Comparison of ENCODE assay signal across 1 mouse cellular context in the genomic region with DNA sequence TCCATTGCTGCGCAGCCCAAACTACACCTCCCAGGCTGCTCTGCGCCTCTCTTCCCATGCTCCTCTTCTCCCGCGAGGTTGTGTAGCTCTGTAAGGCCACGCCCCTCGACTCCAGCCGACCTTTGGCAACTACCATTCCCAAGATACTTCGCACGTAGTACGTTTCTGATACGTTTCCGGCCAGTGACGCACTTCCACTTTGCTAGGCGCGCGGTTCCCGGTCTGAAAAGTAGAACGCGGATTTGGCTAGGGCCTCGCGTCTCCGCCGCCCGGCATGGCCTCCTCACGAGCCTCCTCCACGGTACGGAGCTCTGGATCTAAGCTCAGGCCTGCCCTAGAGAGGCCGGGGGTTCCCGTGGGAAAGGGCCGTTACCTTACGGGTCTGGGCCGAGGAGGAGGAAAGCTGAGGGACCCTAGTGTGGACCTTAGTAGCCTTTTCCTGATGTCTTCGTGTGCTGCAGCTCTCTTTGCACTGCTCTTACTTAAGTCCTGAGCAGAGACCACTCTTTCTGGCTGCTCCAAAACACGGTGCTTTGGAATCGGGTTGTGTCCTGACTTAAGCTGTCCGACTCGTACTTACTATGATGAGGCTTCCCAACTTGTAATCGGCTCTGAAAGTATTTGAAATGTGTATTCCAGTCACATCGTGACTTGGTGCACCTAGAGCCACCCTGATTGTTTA.
A peak's percentile ranks its signal among the peaks of the same experiment; 100 is the strongest.
TF ChIP-seq lines count a peak whose summit lies in the region.

A gene (minus strand): TSS at position 42 of the 682 bp plus-strand sequence.
A gene (plus strand): TSS at position 197 of the 682 bp plus-strand sequence.

TF ChIP-seq in CH12.LX, 34 proteins besides CTCF, POLR2A, EP300 and RAD21 (continued from another document):
- TF ChIP-seq ZC3H11A (IDR thresholded peaks at IDR 0.05; ENCODE audit: low read depth, low read length) = no peak
- peak; percentile 18; the same call in 1 of the 2 replicates for TF ChIP-seq ZNF384 (IDR thresholded peaks at IDR 0.05; ENCODE audit: low read depth, low read length)
- TF ChIP-seq RCOR1 (conservative IDR thresholded peaks at IDR 0.05; ENCODE audit: low read depth, low read length) = no peak
- no peak for TF ChIP-seq ZKSCAN1 (IDR thresholded peaks at IDR 0.05; ENCODE audit: borderline replicate concordance, low read depth, low read length)
- TF ChIP-seq NRF1 (IDR thresholded peaks at IDR 0.05; ENCODE audit: low read depth, low read length) = peak; percentile 62; the same call in 1 of the 2 replicates
- TF ChIP-seq UBTF (IDR thresholded peaks at IDR 0.05; ENCODE audit: low read depth, low read length) = no peak
- peak; percentile 87; the same call in 1 of the 2 replicates for TF ChIP-seq E2F4 (IDR thresholded peaks at IDR 0.05; ENCODE audit: insufficient replicate concordance, low read depth, low read length)
- no peak for TF ChIP-seq JUN (IDR thresholded peaks at IDR 0.05; ENCODE audit: insufficient read depth, low read depth, low read length)
- peak; percentile 81; the same call in 1 of the 2 replicates for TF ChIP-seq MYC (IDR thresholded peaks at IDR 0.05; ENCODE audit: low read depth, low read length)
- 0 out of 2 replicates have a peak, but pooled peaks have one; percentile 22 for TF ChIP-seq TBP (conservative IDR thresholded peaks at IDR 0.05; ENCODE audit: low read depth, low read length)
- TF ChIP-seq ETS1 (conservative IDR thresholded peaks at IDR 0.05; ENCODE audit: low read depth, low read length) = 0 out of 2 replicates have a peak, but pooled peaks have one; percentile 6
- TF ChIP-seq USF2 (conservative IDR thresholded peaks at IDR 0.05; ENCODE audit: low read depth, low read length) = no peak
- TF ChIP-seq PAX5 (IDR thresholded peaks at IDR 0.05; ENCODE audit: low read length) = no peak
- TF ChIP-seq CHD2 (IDR thresholded peaks at IDR 0.05; ENCODE audit: low read length) = peak; percentile 99
- TF ChIP-seq GABPA (IDR thresholded peaks at IDR 0.05; ENCODE audit: insufficient replicate concordance, low read depth, low read length) = peak; percentile 66; the same call in 1 of the 2 replicates
- peak; percentile 97; the same call in 1 of the 2 replicates for TF ChIP-seq KAT2A (IDR thresholded peaks at IDR 0.05; ENCODE audit: insufficient replicate concordance, low read length)
- TF ChIP-seq SMC3 (IDR thresholded peaks at IDR 0.05; ENCODE audit: low read depth, low read length) = no peak
- no peak for TF ChIP-seq MAFK (IDR thresholded peaks at IDR 0.05; ENCODE audit: insufficient replicate concordance, low read length)
- TF ChIP-seq MXI1 (IDR thresholded peaks at IDR 0.05; ENCODE audit: low read depth, low read length) = peak; percentile 84
- TF ChIP-seq USF1 (IDR thresholded peaks at IDR 0.05; ENCODE audit: low read depth, low read length) = no peak
- TF ChIP-seq MEF2A (IDR thresholded peaks at IDR 0.05; ENCODE audit: borderline replicate concordance, low read depth, low read length) = peak; percentile 65
- TF ChIP-seq SIN3A (IDR thresholded peaks at IDR 0.05; ENCODE audit: low read length) = peak; percentile 71; the same call in 1 of the 2 replicates
- peak; percentile 95 for TF ChIP-seq HCFC1 (IDR thresholded peaks at IDR 0.05; ENCODE audit: low read depth, low read length)
- peak; percentile 55; the same call in 1 of the 2 replicates for TF ChIP-seq IRF4 (IDR thresholded peaks at IDR 0.05; ENCODE audit: low read depth, low read length)
- peak; percentile 95 for TF ChIP-seq NELFE (IDR thresholded peaks at IDR 0.05; ENCODE audit: low read depth, low read length)
- TF ChIP-seq TCF12 (IDR thresholded peaks at IDR 0.05; ENCODE audit: low read depth, low read length) = peak; percentile 82
